In the genomic region with DNA sequence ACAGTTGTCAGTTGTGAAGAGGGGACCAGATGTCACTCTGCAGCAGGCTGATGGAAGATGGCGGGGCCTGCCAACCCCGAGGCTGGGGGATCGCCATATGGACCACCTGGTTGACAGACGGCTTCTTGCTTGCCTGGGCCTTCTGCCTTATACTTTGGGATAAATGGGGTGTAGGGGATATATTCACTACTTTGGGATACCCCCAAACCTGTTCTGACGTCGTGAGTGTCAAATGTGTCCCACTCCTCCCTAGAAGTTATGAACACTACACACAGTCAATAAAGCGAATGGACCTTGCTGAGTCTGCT, we compare ENCODE assay signal across 10 mouse cellular contexts. TPM values are rescaled to one million over a fixed set of nuclear protein-coding genes. Genes with fewer than 3 reads are reported as not detected.
DNase-seq lines count a peak whose midpoint lies in the region; ATAC-seq lines count a peak whose summit lies in the region.
"Had no signal": no experiment of that assay in that cellular context is flagged by ENCODE, and none has a peak within 500 bp of the region (broad histone marks: within the 10 kb centered on the region; RNA-seq: fewer than 3 reads in every experiment).

No protein-coding gene starts in this region.

- peaks cover 62% of the 10 kb centered on the region for H3K4me1 ChIP-seq in forebrain, embryonic 15.5 days
- peaks cover 66% of the 10 kb centered on the region for H3K4me1 ChIP-seq in forebrain, embryonic 10.5 days

- H3K36me3 ChIP-seq in forebrain, embryonic 15.5 days: peaks cover 23% of the 10 kb centered on the region
- peaks cover 26% of the 10 kb centered on the region for H3K36me3 ChIP-seq in forebrain, embryonic 10.5 days (replicated peaks)

- peak overlapping the region; percentile 82 for H3K27ac ChIP-seq in forebrain, embryonic 15.5 days (replicated peaks)
- H3K27ac ChIP-seq in forebrain, embryonic 10.5 days: no peak overlapping the region; the same call in 1 of the 2 replicates

- ATAC-seq in forebrain, embryonic 15.5 days (replicated peaks): no peak
- ATAC-seq: Patski had no signal

- H3K9ac ChIP-seq in forebrain, embryonic 15.5 days (replicated peaks): no peak overlapping the region

- H3K27me3 ChIP-seq in forebrain, embryonic 15.5 days: no peaks in the 10 kb centered on the region
- H3K27me3 ChIP-seq in forebrain, embryonic 10.5 days (ENCODE audit: poor library complexity, severe bottlenecking): peaks cover 19% of the 10 kb centered on the region
- H3K27me3 ChIP-seq: Patski had no signal

- DNase-seq in forebrain, embryonic 10.5 days (ENCODE audit: extremely low spot score, low spot score): no peak
- DNase-seq in layer of hippocampus, adult 9-11 months: peak; percentile 42
- no peak for DNase-seq in layer of hippocampus, adult 9-10 months (ENCODE audit: low spot score)
- DNase-seq in right cerebral cortex, postnatal 14 days: peak; percentile 11
- no peak for DNase-seq in right cerebral cortex, postnatal 25 days
- DNase-seq in c-Kit-positive CD71-positive TER-119-positive erythroid progenitor cells, embryonic 14.5 days (ENCODE audit: low spot score): no peak
- DNase-seq: kidney, postnatal 36 days had no signal

- no peak overlapping the region for H3K4me2 ChIP-seq in forebrain, embryonic 15.5 days (replicated peaks)
- H3K4me2 ChIP-seq: midbrain, embryonic 11.5 days had no signal

- no peak overlapping the region for H3K4me3 ChIP-seq in forebrain, embryonic 15.5 days
- no peak overlapping the region for H3K4me3 ChIP-seq in forebrain, embryonic 10.5 days

- 59% methylated on average over 7 of the region's 7 CpGs for WGBS in forebrain, embryonic 15.5 days
- 87% methylated on average over 7 of the region's 7 CpGs for WGBS in forebrain, embryonic 10.5 days

- H3K9me3 ChIP-seq in forebrain, embryonic 15.5 days: no peaks in the 10 kb centered on the region
- no peaks in the 10 kb centered on the region for H3K9me3 ChIP-seq in forebrain, embryonic 10.5 days

RNA-seq across cellular contexts. Expression of a gene that starts 2.5 kb away (rescaled TPM):
- 51.5 and 57.7 TPM in 2 replicates for polyA plus RNA-seq in forebrain, embryonic 15.5 days (2015; fragmentation: Nextera tagmentation; extraction: Ambion mirVana)
- polyA plus RNA-seq in forebrain, embryonic 10.5 days (2016; fragmentation: Nextera tagmentation; extraction: Ambion mirVana): 30.8 and 34.3 TPM in 2 replicates

RNA-seq across cellular contexts. Expression of a gene that starts 3.8 kb away (rescaled TPM):
- polyA plus RNA-seq in forebrain, embryonic 15.5 days (2015; fragmentation: Nextera tagmentation; extraction: Ambion mirVana): 319 and 328 TPM in 2 replicates
- polyA plus RNA-seq in forebrain, embryonic 10.5 days (2016; fragmentation: Nextera tagmentation; extraction: Ambion mirVana): 10.5 and 12.2 TPM in 2 replicates

RNA-seq across cellular contexts. Expression of a gene that starts 18.3 kb away (rescaled TPM):
- 126 and 127 TPM in 2 replicates for polyA plus RNA-seq in forebrain, embryonic 15.5 days (2015; fragmentation: Nextera tagmentation; extraction: Ambion mirVana)
- polyA plus RNA-seq in forebrain, embryonic 10.5 days (2016; fragmentation: Nextera tagmentation; extraction: Ambion mirVana): 67.1 and 69.2 TPM in 2 replicates

RNA-seq across cellular contexts. Expression of a gene that starts 34.7 kb away (rescaled TPM):
- polyA plus RNA-seq in forebrain, embryonic 15.5 days (2015; fragmentation: Nextera tagmentation; extraction: Ambion mirVana): 0.13 and 0.22 TPM in 2 replicates
- polyA plus RNA-seq in forebrain, embryonic 10.5 days (2016; fragmentation: Nextera tagmentation; extraction: Ambion mirVana): 0.38 and 0.68 TPM in 2 replicates

RNA-seq across cellular contexts. Expression of a gene that starts 39.9 kb away (rescaled TPM):
- not detected in 2 replicates for polyA plus RNA-seq in forebrain, embryonic 15.5 days (2015; fragmentation: Nextera tagmentation; extraction: Ambion mirVana)
- polyA plus RNA-seq in forebrain, embryonic 10.5 days (2016; fragmentation: Nextera tagmentation; extraction: Ambion mirVana): not detected in 2 replicates
- polyA plus RNA-seq: midbrain, embryonic 11.5 days had no signal

Comparison
In these comparisons a context has a peak if more than half of its experiments do, and no peak if none do; other contexts are left out.
1. DNase-seq: peak in layer of hippocampus, adult 9-11 months (single experiment) and right cerebral cortex, postnatal 14 days (single experiment); none in forebrain, embryonic 10.5 days (single experiment), layer of hippocampus, adult 9-10 months (single experiment), right cerebral cortex, postnatal 25 days (single experiment) and c-Kit-positive CD71-positive TER-119-positive erythroid progenitor cells, embryonic 14.5 days (single experiment).
2. RNA of a gene that starts 3.8 kb away (polyA plus RNA-seq): 319 to 328 TPM in forebrain, embryonic 15.5 days; 10.5 to 12.2 TPM in forebrain, embryonic 10.5 days; every median in the first group is over 10 times any median in the second.